Comparison of ENCODE assay signal across 17 mouse cellular contexts in the genomic region with DNA sequence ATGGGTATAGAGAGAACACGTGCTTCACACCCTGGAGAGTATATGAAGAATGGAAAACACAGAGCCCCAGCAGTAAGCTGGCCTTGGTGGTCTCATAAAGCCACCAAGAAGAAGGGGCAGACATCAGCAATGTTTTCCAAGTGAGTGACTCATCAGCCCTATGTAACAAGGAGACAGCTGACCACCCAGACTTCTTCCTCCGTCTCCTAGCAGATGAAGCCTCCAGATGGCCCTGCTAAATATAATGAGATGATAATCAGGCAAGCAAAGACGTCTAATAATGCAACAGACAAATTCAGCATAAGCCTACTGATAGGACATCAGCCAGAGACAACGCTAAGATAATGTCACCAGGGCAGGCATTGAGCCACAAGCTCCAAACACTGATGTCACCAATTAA. TPM values are rescaled to one million over a fixed set of nuclear protein-coding genes. Genes with fewer than 3 reads are reported as not detected.
DNase-seq lines count a peak whose midpoint lies in the region; ATAC-seq and TF ChIP-seq lines count a peak whose summit lies in the region.
"Had no signal": no experiment of that assay in that cellular context is flagged by ENCODE, and none has a peak within 500 bp of the region (broad histone marks: within the 10 kb centered on the region; RNA-seq: fewer than 3 reads in every experiment).

No protein-coding gene starts in this region.

- ATAC-seq in hindbrain, postnatal 0 days: peak; percentile 71
- ATAC-seq: intestine, postnatal 0 days had no signal

- no peak overlapping the region for H3K9ac ChIP-seq in hindbrain, postnatal 0 days (replicated peaks; ENCODE audit: low read length)
- H3K9ac ChIP-seq: limb, embryonic 12.5 days had no signal

- peak; percentile 55 to 57 for DNase-seq in cerebellum, postnatal 10 days
- no peak for DNase-seq in cerebellum, adult 18-20 months
- DNase-seq in layer of hippocampus, adult 18-20 months (ENCODE audit: low spot score in 2 of 2): peak; percentile 63 to 73
- no peak for DNase-seq in layer of hippocampus, postnatal 36 days
- DNase-seq in brain, adult 2 months (ENCODE audit: low read depth, low spot score): peak; percentile 63
- peak; percentile 48 for DNase-seq in hindbrain, postnatal 0 days (ENCODE audit: low spot score)
- DNase-seq in lung, postnatal 10 days: no peak
- no peak for DNase-seq in adrenal gland, postnatal 4 days (ENCODE audit: low spot score in 2 of 2)
- DNase-seq: adrenal gland, adult 8-10 months; kidney, postnatal 4 days; thymus, adult 18-20 months had no signal

- WGBS in hindbrain, postnatal 0 days: 29% methylated on average over 4 of the region's 4 CpGs

- H3K4me3 ChIP-seq in hindbrain, postnatal 0 days (ENCODE audit: low read length): no peak overlapping the region
- H3K4me3 ChIP-seq: limb, embryonic 12.5 days had no signal

- H3K36me3 ChIP-seq in hindbrain, postnatal 0 days (ENCODE audit: insufficient read depth, low read length): no peaks in the 10 kb centered on the region
- H3K36me3 ChIP-seq: limb, embryonic 12.5 days had no signal

- no peaks in the 10 kb centered on the region for H3K9me3 ChIP-seq in hindbrain, postnatal 0 days (ENCODE audit: low read length)
- H3K9me3 ChIP-seq: limb, embryonic 12.5 days had no signal

- no peak overlapping the region for H3K4me2 ChIP-seq in hindbrain, postnatal 0 days (ENCODE audit: low read depth, low read length)
- H3K4me2 ChIP-seq: limb, embryonic 12.5 days had no signal

- TF ChIP-seq CTCF in hindbrain, postnatal 0 days (IDR thresholded peaks at IDR 0.05; ENCODE audit: low read depth): no peak

- no peaks in the 10 kb centered on the region for H3K27me3 ChIP-seq in hindbrain, postnatal 0 days (ENCODE audit: insufficient read depth, low read length)
- H3K27me3 ChIP-seq: limb, embryonic 12.5 days had no signal

- H3K27ac ChIP-seq in hindbrain, postnatal 0 days: no peak overlapping the region
- H3K27ac ChIP-seq: limb, embryonic 12.5 days; macrophage had no signal

- H3K4me1 ChIP-seq in hindbrain, postnatal 0 days (ENCODE audit: insufficient read depth, low read length): no peaks in the 10 kb centered on the region
- H3K4me1 ChIP-seq: limb, embryonic 12.5 days had no signal

RNA-seq across cellular contexts. Expression of gene Slc22a8, which starts 25.1 kb away (rescaled TPM):
- 1 to 10 TPM; 6.3 to 6.9 TPM for total RNA-seq in layer of hippocampus, adult 18-20 months (2021)
- total RNA-seq in layer of hippocampus, postnatal 36 days (2021): 1 to 10 TPM; 8.6 TPM
- 15.7 and 18.5 TPM in 2 replicates for total RNA-seq in hindbrain, postnatal 0 days (2014; rRNA removed)
- polyA plus RNA-seq in hindbrain, postnatal 0 days (2015; fragmentation: Nextera tagmentation; extraction: Ambion mirVana): 18.2 and 19.9 TPM in 2 replicates
- total RNA-seq in adrenal gland, postnatal 4 days (2021): 10 to 100 TPM in 1 of 2 experiments, under 1 TPM in 1; 0.87 to 12.2 TPM
- polyA plus RNA-seq: limb, embryonic 12.5 days; macrophage had no signal

RNA-seq across cellular contexts. Expression of gene Slc22a6, which starts 51.9 kb away (rescaled TPM):
- 1 to 10 TPM; 1.6 to 2.1 TPM for total RNA-seq in layer of hippocampus, adult 18-20 months (2021)
- total RNA-seq in layer of hippocampus, postnatal 36 days (2021): 1 to 10 TPM; 1.7 to 2.1 TPM
- total RNA-seq in hindbrain, postnatal 0 days (2014; rRNA removed): 9.6 and 13.1 TPM in 2 replicates
- 8.9 and 9.8 TPM in 2 replicates for polyA plus RNA-seq in hindbrain, postnatal 0 days (2015; fragmentation: Nextera tagmentation; extraction: Ambion mirVana)
- total RNA-seq in adrenal gland, postnatal 4 days (2021): 1 to 10 TPM in 1 of 2 experiments, under 1 TPM in 1; 0.20 to 7.5 TPM
- total RNA-seq: adrenal gland, adult 8-10 months had no signal
- polyA plus RNA-seq: gonadal fat pad, adult 2 months; heart, postnatal 0 days; limb, embryonic 12.5 days; liver, embryonic 16.5 days; macrophage had no signal

Comparison
In these comparisons a context has a peak if more than half of its experiments do, and no peak if none do; other contexts are left out.
1. DNase-seq: peak in cerebellum, postnatal 10 days (2 of 2), layer of hippocampus, adult 18-20 months (2 of 2), brain, adult 2 months (single experiment) and hindbrain, postnatal 0 days (single experiment); none in cerebellum, adult 18-20 months (0 of 2), layer of hippocampus, postnatal 36 days (0 of 2), lung, postnatal 10 days (single experiment) and adrenal gland, postnatal 4 days (0 of 2).